Mouse (Mus musculus) right cerebral cortex, postnatal 4 days (tissue): ENCODE results near the gene Nav2.

Experiments used
- DNase-seq: peaks from one replicate; pipeline ENCODE4 v3.0.0-alpha.2; 2022

Gene Nav2

GRCm38 (mm10) chr7:49064792-49065521 lies 156.4 kb downstream of the Nav2 start:
- DNase-seq, result peak; percentile 70

GRCm38 (mm10) chr7:49065621-49066475 lies 157.3 kb downstream of the Nav2 start:
- DNase-seq, result peak; percentile 37

GRCm38 (mm10) chr7:49066828-49067227 lies 158.3 kb downstream of the Nav2 start:
- no peak for DNase-seq

GRCm38 (mm10) chr7:49069396-49069961 lies 161.0 kb downstream of the Nav2 start:
- no peak for DNase-seq

- no peak for DNase-seq
These were observed 162.1 kb downstream of the Nav2 start for GRCm38 (mm10) chr7:49070621-49071020.

GRCm38 (mm10) chr7:49071141-49071567 lies 162.6 kb downstream of the Nav2 start:
- no peak for DNase-seq

- no peak for DNase-seq
These were observed 166.9 kb downstream of the Nav2 start for GRCm38 (mm10) chr7:49075333-49075934.

- DNase-seq, result no peak
These were observed 167.8 kb downstream of the Nav2 start for GRCm38 (mm10) chr7:49076283-49076694.

- no peak for DNase-seq
These were observed 170.4 kb downstream of the Nav2 start for GRCm38 (mm10) chr7:49078930-49079329.

GRCm38 (mm10) chr7:49082585-49083165 lies 174.2 kb downstream of the Nav2 start:
- no peak for DNase-seq

GRCm38 (mm10) chr7:49084768-49085167 lies 176.3 kb downstream of the Nav2 start:
- DNase-seq, result peak; percentile 19

GRCm38 (mm10) chr7:49085759-49086158 lies 177.2 kb downstream of the Nav2 start:
- no peak for DNase-seq

GRCm38 (mm10) chr7:49087154-49087553 lies 178.6 kb downstream of the Nav2 start:
- DNase-seq, result peak; percentile 29

GRCm38 (mm10) chr7:49088198-49088912 lies 179.8 kb downstream of the Nav2 start:
- no peak for DNase-seq

- no peak for DNase-seq
These were observed 182.9 kb downstream of the Nav2 start for GRCm38 (mm10) chr7:49091371-49091770.

GRCm38 (mm10) chr7:49091921-49092320 lies 183.4 kb downstream of the Nav2 start:
- DNase-seq, result no peak

GRCm38 (mm10) chr7:49093596-49093995 lies 185.1 kb downstream of the Nav2 start:
- DNase-seq, result no peak

- DNase-seq, result no peak
These were observed 186.0 kb downstream of the Nav2 start for GRCm38 (mm10) chr7:49094531-49094930.

GRCm38 (mm10) chr7:49101291-49101690 lies 192.8 kb downstream of the Nav2 start:
- DNase-seq, result no peak

- DNase-seq, result no peak
These were observed 193.7 kb downstream of the Nav2 start for GRCm38 (mm10) chr7:49102223-49102622.

GRCm38 (mm10) chr7:49104376-49104775 lies 195.9 kb downstream of the Nav2 start:
- no peak for DNase-seq

GRCm38 (mm10) chr7:49104793-49105192 lies 196.3 kb downstream of the Nav2 start:
- DNase-seq, result no peak
